Mouse (Mus musculus) kidney, embryonic 14.5 days (tissue): ENCODE data around the gene Aldh3b3. TPM values are rescaled to one million over a fixed set of nuclear protein-coding genes. Genes with fewer than 3 reads are reported as not detected.
A peak's percentile ranks its signal among the peaks of the same experiment; 100 is the strongest.

Source experiments
- ATAC-seq: fragments of 200-750 bp; cut with Nextera tagmentation; 2 replicates; pipeline ENCODE4 v1.8.0; 2017; ENCODE audit warnings: moderate number of reproducible peaks, mild to moderate bottlenecking, moderate TSS enrichment, moderate library complexity; ENCODE audit not compliant: low FRiP score, low TSS enrichment
- H3K27ac ChIP-seq: fragments of 300-500 bp; sonication (generic); 2 replicates; pipeline ENCODE4 v1.5.1; 2014; ENCODE audit warnings: low read depth, mild to moderate bottlenecking, low read length, moderate library complexity, mixed read lengths
- H3K27me3 ChIP-seq: fragments of 300-500 bp; sonication (generic); 2 replicates; pipeline ENCODE4 v1.6.1; 2014; ENCODE audit warnings: mild to moderate bottlenecking, low read length; ENCODE audit not compliant: control insufficient read depth, insufficient read depth
- H3K36me3 ChIP-seq: fragments of 300-500 bp; sonication (generic); 2 replicates; pipeline ENCODE4 v1.6.1; 2014; ENCODE audit warnings: low read length, mixed read lengths; ENCODE audit not compliant: control insufficient read depth, insufficient read depth
- H3K4me1 ChIP-seq: fragments of 300-500 bp; sonication (generic); 2 replicates; pipeline ENCODE4 v1.6.1; 2014; ENCODE audit warnings: low read length, mixed read lengths; ENCODE audit not compliant: control insufficient read depth, insufficient read depth
- H3K4me2 ChIP-seq: fragments of 300-500 bp; sonication (generic); replicated peaks from 2 replicates; pipeline ENCODE4 v1.6.1; 2014; ENCODE audit warnings: low read depth, mild to moderate bottlenecking, low read length
- H3K4me3 ChIP-seq: fragments of 300-500 bp; sonication (generic); 2 replicates; pipeline ENCODE4 v1.5.1; 2014; ENCODE audit warnings: mild to moderate bottlenecking, low read length
- H3K9ac ChIP-seq: fragments of 300-500 bp; sonication (generic); 2 replicates; pipeline ENCODE4 v1.6.1; 2014; ENCODE audit warnings: low read depth, mild to moderate bottlenecking, low read length, moderate library complexity
- H3K9me3 ChIP-seq: fragments of 300-500 bp; sonication (generic); 2 replicates; pipeline ENCODE4 v1.6.1; 2016; ENCODE audit warnings: low read length; ENCODE audit not compliant: control insufficient read depth
- WGBS: fragments of 180-500 bp; shearing (Covaris S2); extraction: QIAGEN DNeasy Blood & Tissue Kit; methylation state at CpG from one replicate; pipeline ENCODE4 v1.1.7; 2014; 5-methylcytosine and 5-hydroxymethylcytosine counted together
- polyA plus RNA-seq: library from polyadenylated mRNA; unstranded; fragments of >200 nt; fragmentation: Nextera tagmentation; extraction: Ambion mirVana; gene quantifications from 2 replicates; pipeline ENCODE4 v1.2.1, GENCODE M21; 2014

The Aldh3b3 gene
- polyA plus RNA-seq, 1 experiment from 2014 or later: not detected

DNA sequence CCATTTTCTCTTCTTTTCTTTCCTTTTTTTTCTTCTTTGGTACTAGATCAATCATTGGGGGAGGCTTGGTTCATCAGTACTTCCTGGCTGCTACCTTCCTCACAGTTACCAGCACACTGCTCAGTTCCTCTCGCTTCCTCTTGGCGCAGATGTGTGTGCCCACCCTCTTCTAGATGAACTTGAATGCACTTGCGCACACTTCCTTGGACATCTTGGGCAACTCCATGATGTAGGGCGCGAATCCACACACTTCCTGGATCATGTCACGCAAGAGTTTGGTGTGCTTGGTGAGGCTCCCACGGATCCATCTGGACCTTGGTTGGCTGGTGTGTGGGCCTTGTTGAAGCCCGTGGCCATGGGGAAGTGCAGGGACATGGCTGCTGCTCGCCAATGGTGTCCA, 26.7 kb upstream of the Aldh3b3 start:
- 93% methylated on average over 9 of the region's 9 CpGs for WGBS

DNA sequence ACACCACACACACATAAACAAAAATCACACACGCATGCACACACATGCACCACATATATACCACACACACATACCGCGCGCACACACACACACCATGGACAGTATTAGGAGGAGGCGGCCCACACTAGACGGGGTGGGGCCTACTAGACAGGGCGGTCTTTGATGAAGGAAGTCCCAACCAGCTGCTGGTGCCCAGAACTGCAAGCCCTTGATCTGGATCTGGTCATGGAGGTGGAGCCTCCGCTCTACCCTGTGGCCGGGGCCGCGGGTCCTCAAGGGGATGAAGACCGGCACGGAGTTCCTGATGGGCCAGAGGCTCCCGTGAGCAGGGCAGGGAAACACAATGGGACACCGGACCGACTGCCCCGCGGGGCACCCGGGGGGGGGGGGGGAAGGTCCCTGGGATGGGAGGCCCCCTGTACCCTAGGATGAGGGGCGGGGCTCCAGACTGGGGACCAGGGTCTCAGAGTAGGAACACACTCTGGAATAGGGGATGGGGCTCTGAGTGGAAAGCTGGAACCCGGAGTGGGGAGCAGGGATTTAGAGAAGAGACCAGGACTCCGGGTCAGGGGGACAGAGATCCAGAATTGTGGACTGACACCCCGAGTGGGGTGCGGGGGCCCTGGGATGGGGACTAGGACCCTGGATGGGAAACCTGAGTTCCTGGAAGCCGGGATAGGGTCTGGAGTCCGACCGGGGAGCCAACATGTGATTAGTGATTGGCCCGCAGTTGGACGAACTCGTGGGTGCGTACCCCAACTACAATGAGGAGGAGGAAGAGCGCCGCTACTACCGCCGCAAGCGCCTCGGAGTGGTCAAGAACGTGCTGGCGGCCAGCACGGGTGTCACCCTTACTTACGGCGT, 23.2 kb upstream of the Aldh3b3 start, which contains the start of gene Unc93b1:
Unc93b1 (plus strand) TSS at position 155 of the 864 bp plus-strand sequence.
- peaks cover 8% of the 10 kb centered on the region; the same call in 1 of the 2 replicates for H3K4me1 ChIP-seq
- no peak within 1 kb of the TSS for H3K27ac ChIP-seq
- H3K9me3 ChIP-seq: no peaks in the 10 kb centered on the region
- WGBS: 7% methylated on average over 42 of the region's 42 CpGs
- peak within 1 kb of the TSS; percentile 59 for H3K9ac ChIP-seq
- peak; percentile 91 for ATAC-seq
- peak within 1 kb of the TSS; percentile 50 for H3K4me3 ChIP-seq
- peak within 1 kb of the TSS; percentile 89 for H3K4me2 ChIP-seq
- H3K27me3 ChIP-seq: no peaks in the 10 kb centered on the region
- H3K36me3 ChIP-seq: no peaks in the 10 kb centered on the region

More for the DNA sequence above, 26.7 kb upstream of the Aldh3b3 start:
- Histone ChIP-seq H3K4me2 (no peak overlapping the region), H3K4me3 (no peak overlapping the region), H3K9ac (no peak overlapping the region), H3K4me1 (peaks cover 20% of the 10 kb centered on the region), H3K27ac (no peak overlapping the region), H3K9me3 (no peaks in the 10 kb centered on the region), H3K27me3 (no peaks in the 10 kb centered on the region), H3K36me3 (no peaks in the 10 kb centered on the region)
- no peak for ATAC-seq

DNA sequence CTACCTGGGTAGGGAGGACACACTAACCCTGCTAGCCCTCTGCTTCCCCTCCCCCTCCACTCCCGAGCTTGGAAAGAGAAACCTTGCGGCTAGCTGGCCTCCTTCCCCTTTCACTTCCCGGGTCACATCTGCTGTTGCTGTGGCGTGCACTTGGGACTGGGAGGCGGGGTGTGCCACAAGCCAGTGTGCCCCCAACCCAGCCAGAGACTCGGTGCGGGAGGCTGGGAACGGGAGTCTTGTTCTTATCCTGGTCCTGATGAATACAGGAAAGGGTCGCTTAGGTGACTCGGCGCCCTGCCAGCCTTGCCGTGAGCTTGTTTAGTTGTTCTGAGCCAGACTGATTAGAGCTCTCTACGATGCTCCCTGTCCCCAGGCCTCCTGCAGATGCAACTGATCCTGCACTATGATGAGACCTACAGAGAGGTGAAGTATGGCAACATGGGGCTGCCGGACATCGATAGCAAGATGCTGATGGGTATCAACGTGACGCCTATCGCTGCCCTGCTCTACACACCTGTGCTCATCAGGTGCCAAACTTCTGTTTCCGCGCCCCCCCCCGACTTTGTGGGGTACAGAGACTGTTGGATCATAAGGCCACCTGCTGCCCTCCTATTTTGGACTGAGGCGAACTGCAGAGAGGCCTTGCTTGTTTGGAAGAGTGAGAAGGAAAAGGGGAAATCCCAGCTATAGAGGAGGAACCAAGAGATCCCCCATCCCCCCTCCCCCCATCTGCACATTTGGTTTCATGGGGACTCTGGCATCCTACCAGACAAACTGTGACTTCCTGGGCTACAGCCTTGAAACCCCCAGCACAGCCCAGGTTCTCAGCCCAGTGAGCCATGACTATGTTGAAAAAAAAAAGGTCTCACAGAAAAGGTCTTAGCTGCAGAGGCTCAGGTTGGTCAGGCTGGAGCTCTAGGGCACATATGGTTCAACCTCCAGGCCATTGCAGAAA, 22.3 kb upstream of the Aldh3b3 start:
- 6% methylated on average over 22 of the region's 22 CpGs for WGBS
- H3K27ac ChIP-seq: no peak overlapping the region
- H3K27me3 ChIP-seq: no peaks in the 10 kb centered on the region
- H3K36me3 ChIP-seq: no peaks in the 10 kb centered on the region
- peaks cover 6% of the 10 kb centered on the region; the same call in 1 of the 2 replicates for H3K4me1 ChIP-seq
- peak overlapping the region; percentile 89 for H3K4me2 ChIP-seq
- ATAC-seq: 0 out of 2 replicates have a peak, but pooled peaks have one; percentile 17
- H3K9ac ChIP-seq: peak overlapping the region; percentile 59
- H3K4me3 ChIP-seq: peak overlapping the region; percentile 50
- no peaks in the 10 kb centered on the region for H3K9me3 ChIP-seq

DNA sequence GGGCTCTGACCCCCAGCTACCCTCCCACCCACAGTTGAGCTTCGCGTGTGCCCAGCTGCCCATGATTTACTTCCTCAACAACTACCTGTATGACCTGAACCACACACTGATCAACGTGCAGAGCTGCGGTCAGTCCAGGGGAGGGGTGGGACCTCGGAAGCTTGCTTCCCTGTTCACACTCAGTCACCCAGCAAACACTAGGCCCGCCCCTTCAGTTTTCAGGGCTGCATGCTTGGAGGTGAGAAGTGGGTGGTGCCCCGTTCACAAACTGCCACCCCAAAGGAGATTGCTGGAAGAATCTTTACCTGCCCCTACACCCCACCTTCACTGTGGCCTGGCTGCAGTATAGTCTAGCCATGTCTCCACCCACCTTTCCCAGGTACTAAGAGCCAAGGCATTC, 16.1 kb upstream of the Aldh3b3 start:
- H3K36me3 ChIP-seq: no peaks in the 10 kb centered on the region
- no peak overlapping the region for H3K4me3 ChIP-seq
- H3K27me3 ChIP-seq: no peaks in the 10 kb centered on the region
- H3K4me2 ChIP-seq: no peak overlapping the region
- no peaks in the 10 kb centered on the region for H3K4me1 ChIP-seq
- no peak overlapping the region for H3K27ac ChIP-seq
- ATAC-seq: no peak
- H3K9me3 ChIP-seq: no peaks in the 10 kb centered on the region
- WGBS: 86% methylated on average over 7 of the region's 7 CpGs
- H3K9ac ChIP-seq: no peak overlapping the region

DNA sequence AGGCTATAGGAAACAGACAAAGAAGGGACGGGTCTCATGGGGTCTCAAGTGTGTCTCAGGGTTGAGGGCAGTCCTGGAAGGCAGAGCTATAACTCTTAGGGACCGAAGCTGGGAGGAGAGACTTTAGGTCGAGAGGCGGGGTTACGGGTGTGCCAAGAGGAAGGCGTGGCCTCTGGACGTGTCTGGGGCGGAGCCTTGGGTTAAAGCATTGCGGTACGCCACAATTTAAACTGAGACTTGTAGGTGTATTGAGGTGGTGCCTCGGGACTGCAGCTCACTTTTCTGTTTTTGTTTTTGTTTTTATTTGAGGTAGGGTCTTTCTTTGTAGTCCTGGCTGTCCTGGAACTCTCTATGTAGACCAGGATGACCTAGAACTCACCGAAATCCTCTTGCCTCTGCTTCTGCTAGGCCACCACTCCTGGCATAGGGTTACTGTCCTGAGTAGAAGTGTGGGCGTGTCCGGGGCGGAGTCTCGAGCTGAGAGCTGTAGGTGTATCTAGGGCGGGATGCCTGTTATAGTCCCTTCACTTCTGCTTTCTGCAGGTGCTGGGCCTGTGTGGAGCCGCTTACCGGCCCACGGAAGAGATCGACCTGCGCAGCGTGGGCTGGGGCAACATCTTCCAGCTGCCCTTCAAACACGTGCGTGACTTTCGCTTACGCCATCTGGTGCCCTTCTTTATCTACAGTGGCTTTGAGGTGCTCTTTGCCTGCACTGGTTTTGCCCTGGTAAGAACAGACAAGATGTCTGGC, 15.3 kb upstream of the Aldh3b3 start:
- 0 out of 2 replicates have a peak, but pooled peaks have one; percentile 28 for ATAC-seq
- Histone ChIP-seq H3K9ac (no peak overlapping the region), H3K4me1 (no peaks in the 10 kb centered on the region), H3K4me3 (no peak overlapping the region), H3K4me2 (peak overlapping the region; percentile 25), H3K27me3 (no peaks in the 10 kb centered on the region), H3K36me3 (no peaks in the 10 kb centered on the region), H3K27ac (no peak overlapping the region), H3K9me3 (no peaks in the 10 kb centered on the region)
- WGBS: 23% methylated on average over 27 of the region's 27 CpGs

DNA sequence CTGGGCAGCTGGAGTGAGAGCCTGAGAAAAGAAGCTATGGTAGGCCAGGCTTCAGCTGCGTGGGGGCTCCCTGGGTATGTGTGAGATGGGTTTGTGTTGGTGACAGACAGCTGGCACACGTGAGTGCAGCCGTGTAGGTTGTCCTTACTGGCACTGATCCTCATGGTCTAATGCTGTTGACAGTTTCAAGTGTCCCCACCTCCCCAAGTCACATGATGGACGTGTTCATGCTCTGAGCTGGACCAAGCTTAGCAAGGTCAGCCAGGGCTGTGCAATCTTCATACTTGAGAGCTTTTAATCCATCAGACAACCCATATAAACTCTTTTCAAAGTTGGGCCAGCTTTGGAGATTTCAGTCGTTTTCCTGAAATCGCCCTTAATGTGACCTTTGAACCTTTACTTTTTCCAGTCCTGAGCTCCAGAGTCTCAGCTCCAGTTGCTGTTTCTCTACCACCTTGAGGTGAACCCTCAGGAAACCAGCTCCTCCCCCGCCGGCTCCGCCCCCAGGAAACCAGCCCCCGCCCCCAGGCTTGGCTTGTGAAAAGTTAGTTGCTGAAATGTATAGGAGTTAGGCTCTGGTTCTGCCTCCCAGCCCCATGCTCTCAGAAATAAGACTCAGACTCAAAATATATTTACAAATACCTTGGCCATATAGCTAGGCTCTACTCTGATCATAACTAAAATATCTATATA, 12.4 kb upstream of the Aldh3b3 start:
- H3K36me3 ChIP-seq: no peaks in the 10 kb centered on the region
- no peaks in the 10 kb centered on the region for H3K27me3 ChIP-seq
- no peaks in the 10 kb centered on the region for H3K9me3 ChIP-seq
- no peak overlapping the region for H3K4me3 ChIP-seq
- ATAC-seq: peak; percentile 32; the same call in 1 of the 2 replicates
- 27% methylated on average over 10 of the region's 10 CpGs for WGBS
- no peak overlapping the region for H3K4me2 ChIP-seq
- no peak overlapping the region for H3K27ac ChIP-seq
- H3K4me1 ChIP-seq: no peaks in the 10 kb centered on the region
- H3K9ac ChIP-seq: no peak overlapping the region

DNA sequence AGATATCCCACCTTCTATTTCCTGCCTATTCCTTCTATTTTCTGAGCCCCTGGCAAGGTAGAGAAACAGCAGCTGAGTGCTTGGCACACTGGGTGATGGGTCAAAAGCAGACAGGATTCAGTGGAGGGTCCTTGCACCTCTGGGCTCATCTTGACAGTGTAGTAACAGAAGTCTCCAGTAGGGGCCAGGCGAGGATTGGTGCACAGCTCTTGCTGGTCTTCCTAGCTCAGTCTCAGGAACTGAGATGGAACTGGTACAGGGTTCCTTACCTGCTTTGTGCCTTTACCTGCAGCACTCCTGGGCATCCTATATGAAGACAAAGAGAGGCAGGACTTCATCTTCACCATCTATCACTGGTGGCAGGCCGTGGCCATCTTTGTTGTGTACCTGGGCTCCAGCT, 11.7 kb upstream of the Aldh3b3 start:
- H3K4me1 ChIP-seq: no peaks in the 10 kb centered on the region
- 17% methylated on average over 2 of the region's 2 CpGs for WGBS
- H3K36me3 ChIP-seq: no peaks in the 10 kb centered on the region
- no peak overlapping the region for H3K27ac ChIP-seq
- H3K4me3 ChIP-seq: no peak overlapping the region
- H3K9ac ChIP-seq: no peak overlapping the region
- H3K27me3 ChIP-seq: no peaks in the 10 kb centered on the region
- no peaks in the 10 kb centered on the region for H3K9me3 ChIP-seq
- H3K4me2 ChIP-seq: no peak overlapping the region
- 0 out of 2 replicates have a peak, but pooled peaks have one; percentile 61 for ATAC-seq

DNA sequence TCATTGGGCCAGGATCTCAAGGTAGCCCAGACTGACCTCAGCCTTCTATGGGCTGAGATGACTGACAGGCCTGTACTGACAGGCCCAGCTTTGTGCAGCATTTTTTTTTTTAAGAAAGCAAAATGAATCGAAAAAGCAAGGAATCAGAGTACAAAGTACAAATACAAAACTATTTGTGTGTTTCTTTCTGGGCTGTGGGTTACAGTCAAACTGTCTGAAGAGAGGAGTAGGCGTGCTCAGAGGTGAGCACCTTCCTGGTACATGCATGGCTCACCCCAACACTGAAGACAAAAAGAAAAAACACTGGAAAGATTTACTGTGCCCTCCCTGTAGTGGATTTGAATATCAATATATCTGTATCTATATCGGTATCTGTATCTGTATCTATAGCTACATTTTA, 10.6 kb upstream of the Aldh3b3 start:
- H3K27ac ChIP-seq: no peak overlapping the region
- H3K9me3 ChIP-seq: no peaks in the 10 kb centered on the region
- H3K4me3 ChIP-seq: no peak overlapping the region
- WGBS: 74% methylated on average over 3 of the region's 3 CpGs
- H3K27me3 ChIP-seq: no peaks in the 10 kb centered on the region
- H3K4me1 ChIP-seq: no peaks in the 10 kb centered on the region
- H3K4me2 ChIP-seq: no peak overlapping the region
- no peak overlapping the region for H3K9ac ChIP-seq
- ATAC-seq: no peak
- H3K36me3 ChIP-seq: no peaks in the 10 kb centered on the region
